Mouse (Mus musculus) hindbrain, embryonic 11.5 days (tissue): ENCODE measurements around the gene Cyp3a44. TPM values are rescaled to one million over a fixed set of nuclear protein-coding genes. Genes with fewer than 3 reads are reported as not detected.
"Not testable (repeated sequence)": the region's sequence is repeated elsewhere in the genome, so short reads cannot be mapped to it uniquely, and the experiment has no call there.

ENCODE experiments used
- ATAC-seq: fragments of 200-750 bp; cut with Nextera tagmentation; 2 replicates; pipeline ENCODE4 v1.8.0; 2017; ENCODE audit warnings: mild to moderate bottlenecking, moderate TSS enrichment, moderate library complexity; ENCODE audit not compliant: low FRiP score
- DNase-seq: peaks from one replicate; pipeline ENCODE4 v3.0.0-alpha.2; 2015; ENCODE audit warnings: low spot score
- H3K27ac ChIP-seq: fragments of 300-500 bp; sonication (generic); 2 replicates; pipeline ENCODE4 v1.5.1; 2014; ENCODE audit warnings: mild to moderate bottlenecking, low read depth, low read length
- H3K27me3 ChIP-seq: fragments of 300-500 bp; sonication (generic); 2 replicates; pipeline ENCODE4 v1.6.1; 2014; ENCODE audit warnings: mild to moderate bottlenecking, low read length, moderate library complexity, mixed read lengths; ENCODE audit not compliant: control insufficient read depth, insufficient read depth
- H3K36me3 ChIP-seq: fragments of 300-500 bp; sonication (generic); 2 replicates; pipeline ENCODE4 v1.6.1; 2014; ENCODE audit warnings: mild to moderate bottlenecking, low read length, moderate library complexity, mixed read lengths; ENCODE audit not compliant: control insufficient read depth, insufficient read depth
- H3K4me1 ChIP-seq: fragments of 300-500 bp; sonication (generic); replicated peaks from 2 replicates; pipeline ENCODE4 v1.6.1; 2014; ENCODE audit warnings: low read length, mixed read lengths; ENCODE audit not compliant: control insufficient read depth, insufficient read depth
- H3K4me2 ChIP-seq: fragments of 300-500 bp; sonication (generic); replicated peaks from 2 replicates; pipeline ENCODE4 v1.6.1; 2014; ENCODE audit warnings: mild to moderate bottlenecking, low read depth, low read length
- H3K4me3 ChIP-seq: fragments of 300-500 bp; sonication (generic); 2 replicates; pipeline ENCODE4 v1.5.1; 2014; ENCODE audit warnings: low read depth, low read length
- H3K9ac ChIP-seq: fragments of 300-500 bp; sonication (generic); 2 replicates; pipeline ENCODE4 v1.6.1; 2014; ENCODE audit warnings: low read depth, low read length
- H3K9me3 ChIP-seq: fragments of 300-500 bp; sonication (generic); 2 replicates; pipeline ENCODE4 v1.6.1; 2016; ENCODE audit warnings: low read length; ENCODE audit not compliant: control insufficient read depth
- WGBS: fragments of 180-500 bp; shearing (Covaris S2); extraction: QIAGEN DNeasy Blood & Tissue Kit; methylation state at CpG from one replicate; pipeline ENCODE4 v1.1.7; 2014; 5-methylcytosine and 5-hydroxymethylcytosine counted together
- polyA plus RNA-seq: library from polyadenylated mRNA; unstranded; fragments of >200 nt; fragmentation: Nextera tagmentation; extraction: Ambion mirVana; gene quantifications from 2 replicates; pipeline ENCODE4 v1.2.1, GENCODE M21; 2014

The Cyp3a44 gene
- not detected in 2 replicates for polyA plus RNA-seq

DNA sequence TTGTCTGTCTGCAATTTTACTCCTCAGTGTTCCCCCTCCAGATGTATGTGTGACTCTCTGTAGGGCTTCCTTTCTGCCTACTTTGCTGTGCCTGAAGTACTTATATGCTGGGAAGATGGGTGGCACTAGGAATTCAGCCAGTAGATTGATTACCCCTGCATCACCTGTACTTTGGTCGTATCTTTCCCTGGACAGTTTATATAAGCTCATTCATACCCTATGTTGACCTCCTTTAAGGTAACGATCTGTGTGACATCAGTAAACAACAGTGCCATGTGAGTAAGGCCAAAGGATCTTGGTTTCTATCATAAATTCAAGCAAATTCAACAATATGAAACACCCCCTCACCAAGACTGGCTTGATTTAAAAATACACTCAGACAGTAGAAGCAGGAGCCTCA, at the start of gene Cyp3a44:
Gene Cyp3a44, minus strand, starts transcription at position 79 of the 400 bp plus-strand sequence.
- not testable (repeated sequence) for H3K4me2 ChIP-seq, H3K9ac ChIP-seq, H3K4me1 ChIP-seq, H3K27me3 ChIP-seq, H3K36me3 ChIP-seq, DNase-seq, ATAC-seq, H3K4me3 ChIP-seq, H3K9me3 ChIP-seq, H3K27ac ChIP-seq
- WGBS, result 79% methylated on average over 2 of the region's 2 CpGs

DNA sequence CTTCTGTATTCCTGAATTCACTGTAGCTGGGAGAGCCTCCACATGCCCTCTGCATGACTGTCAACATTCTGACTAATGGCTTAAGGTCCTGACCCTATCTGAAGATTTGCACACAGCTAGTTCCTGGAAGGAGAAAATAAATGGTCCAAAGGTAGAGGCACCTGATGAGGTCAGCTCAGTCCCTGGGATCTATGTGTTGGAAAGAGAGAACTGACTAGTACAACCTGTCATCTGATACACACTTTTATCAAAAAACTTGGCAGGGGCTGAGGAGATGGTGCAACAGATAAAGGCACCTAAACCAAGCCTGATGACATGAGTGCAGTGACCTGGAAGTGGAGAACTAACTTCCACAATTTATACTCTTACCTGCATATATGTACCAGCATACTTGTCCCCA, 5.4 kb downstream of the Cyp3a44 start:
- not testable (repeated sequence) for H3K27ac ChIP-seq, H3K27me3 ChIP-seq, H3K4me2 ChIP-seq, DNase-seq, H3K36me3 ChIP-seq, H3K9me3 ChIP-seq, H3K9ac ChIP-seq, H3K4me1 ChIP-seq, ATAC-seq, H3K4me3 ChIP-seq

DNA sequence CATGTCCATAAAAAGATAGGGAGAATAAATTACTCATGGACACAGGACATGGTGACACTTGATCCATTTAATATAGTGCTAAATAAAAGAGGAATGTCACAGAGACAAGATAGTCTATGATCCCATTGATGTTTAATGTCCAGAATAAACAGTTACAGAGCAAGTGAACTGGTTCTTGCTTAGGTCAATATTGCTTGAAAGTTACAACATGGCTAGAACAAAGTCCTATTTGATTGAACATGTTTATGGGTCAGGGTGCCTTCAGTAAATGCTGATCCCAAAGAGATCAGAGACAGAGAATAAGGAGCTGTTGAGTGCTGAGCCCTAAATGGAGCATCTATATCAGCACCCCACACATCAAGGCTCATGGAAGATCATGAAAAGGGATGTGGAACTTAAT, 12.4 kb downstream of the Cyp3a44 start:
- ATAC-seq, H3K36me3 ChIP-seq, H3K4me3 ChIP-seq, H3K4me1 ChIP-seq, H3K9me3 ChIP-seq, H3K4me2 ChIP-seq, DNase-seq, H3K9ac ChIP-seq, H3K27ac ChIP-seq, H3K27me3 ChIP-seq: not testable (repeated sequence)

DNA sequence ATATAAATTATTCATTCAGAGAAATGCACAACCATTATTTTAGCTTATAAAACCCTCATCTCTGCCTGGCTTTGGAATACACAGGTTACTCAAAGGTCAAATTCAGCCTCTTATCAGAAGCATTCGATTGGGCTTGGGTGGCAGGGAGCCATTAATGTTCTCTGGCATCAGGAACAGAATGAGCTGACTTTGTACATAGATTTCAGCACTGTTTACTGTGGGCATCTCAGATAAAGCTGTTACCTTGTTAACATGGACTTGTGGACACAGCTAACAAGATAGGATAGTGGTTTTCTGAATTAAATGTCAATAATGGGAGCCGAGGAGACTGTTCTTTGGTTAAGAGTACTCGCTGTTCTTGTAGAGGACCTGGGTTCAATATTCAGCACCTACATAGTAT, 68.2 kb downstream of the Cyp3a44 start:
- 88% methylated on average over 3 of the region's 3 CpGs for WGBS
- not testable (repeated sequence) for DNase-seq, ATAC-seq, H3K4me3 ChIP-seq, H3K4me1 ChIP-seq, H3K9me3 ChIP-seq, H3K9ac ChIP-seq, H3K4me2 ChIP-seq, H3K36me3 ChIP-seq, H3K27me3 ChIP-seq, H3K27ac ChIP-seq

Other genes with a start within 250 kb of the Cyp3a44 start
- not detected in 2 replicates for gene Cyp3a41b, start 221.1 kb downstream of the Cyp3a44 start, polyA plus RNA-seq
- not detected in 2 replicates for gene Cyp3a41a, start 85.7 kb downstream of the Cyp3a44 start, polyA plus RNA-seq
- not detected in 2 replicates for gene Cyp3a11, start 74.1 kb upstream of the Cyp3a44 start, polyA plus RNA-seq
- gene Cyp3a25, start 203.7 kb upstream of the Cyp3a44 start, polyA plus RNA-seq, result not detected in 2 replicates